In genomic region chr15:91524451-91524850, GRCm38 (mm10) we compare ENCODE assay signal across 26 mouse cellular contexts. TPM values are rescaled to one million over a fixed set of nuclear protein-coding genes. Genes with fewer than 3 reads are reported as not detected.
"Had no signal": no experiment of that assay in that cellular context is flagged by ENCODE, and none has a peak within 500 bp of the region (broad histone marks: within the 10 kb centered on the region; RNA-seq: fewer than 3 reads in every experiment).

No protein-coding gene starts in this region.

- ATAC-seq: hindbrain, embryonic 16.5 days; inflammation-experienced regulatory T-cells, adult 6 months; intestine, embryonic 15.5 days; intestine, postnatal 0 days; liver, embryonic 12.5 days had no signal

- H3K4me3 ChIP-seq: gastrocnemius, adult 2 months; heart, embryonic 10.5 days; heart, embryonic 12.5 days; hindbrain, embryonic 10.5 days; hindbrain, embryonic 12.5 days; intestine, embryonic 15.5 days; kidney, embryonic 15.5 days; limb, embryonic 13.5 days; limb, embryonic 15.5 days; liver, embryonic 12.5 days had no signal

- DNase-seq: gastrocnemius, adult 2 months; gastrocnemius, postnatal 10 days; gastrocnemius, postnatal 25 days; heart, adult 18-20 months; heart, postnatal 10 days; heart, postnatal 4 days; kidney, adult 18-20 months; kidney, adult 8-10 months; kidney, postnatal 14 days; kidney, postnatal 36 days; layer of hippocampus, adult 9-11 months; layer of hippocampus, postnatal 36 days; left cerebral cortex, postnatal 4 days had no signal

- H3K9me3 ChIP-seq: heart, embryonic 10.5 days; heart, embryonic 12.5 days; hindbrain, embryonic 10.5 days; hindbrain, embryonic 12.5 days; intestine, embryonic 15.5 days; kidney, embryonic 15.5 days; limb, embryonic 13.5 days; limb, embryonic 15.5 days had no signal

- H3K4me2 ChIP-seq: heart, embryonic 12.5 days; hindbrain, embryonic 12.5 days; intestine, embryonic 15.5 days; kidney, embryonic 15.5 days; limb, embryonic 13.5 days; limb, embryonic 15.5 days; liver, embryonic 12.5 days had no signal

- H3K4me1 ChIP-seq: heart, embryonic 10.5 days; heart, embryonic 12.5 days; hindbrain, embryonic 12.5 days; intestine, embryonic 15.5 days; limb, embryonic 13.5 days; limb, embryonic 15.5 days; liver, embryonic 12.5 days had no signal

- H3K9ac ChIP-seq: heart, embryonic 12.5 days; hindbrain, embryonic 12.5 days; intestine, embryonic 15.5 days; kidney, embryonic 15.5 days; limb, embryonic 13.5 days; limb, embryonic 15.5 days; liver, embryonic 12.5 days had no signal

- H3K27ac ChIP-seq: gastrocnemius, adult 2 months; heart, embryonic 10.5 days; hindbrain, embryonic 10.5 days; hindbrain, embryonic 12.5 days; intestine, embryonic 15.5 days; kidney, embryonic 15.5 days; kidney, postnatal 0 days; limb, embryonic 13.5 days; limb, embryonic 15.5 days; liver, embryonic 12.5 days had no signal

- H3K36me3 ChIP-seq: heart, embryonic 10.5 days; heart, embryonic 12.5 days; hindbrain, embryonic 10.5 days; hindbrain, embryonic 12.5 days; intestine, embryonic 15.5 days; kidney, embryonic 15.5 days; limb, embryonic 13.5 days; limb, embryonic 15.5 days; liver, embryonic 12.5 days had no signal

- H3K27me3 ChIP-seq: heart, embryonic 12.5 days; hindbrain, embryonic 12.5 days; intestine, embryonic 15.5 days; kidney, embryonic 15.5 days; limb, embryonic 13.5 days; limb, embryonic 15.5 days; liver, embryonic 12.5 days had no signal

RNA-seq across cellular contexts. Expression of gene Slc2a13, which starts 48.6 kb away (rescaled TPM):
- polyA plus RNA-seq: inflammation-experienced regulatory T-cells, adult 6 months had no signal
